Mouse (Mus musculus) lung, postnatal 25 days (tissue): Measurements from ENCODE around the gene Opn4.

ENCODE experiments used
- DNase-seq: peaks from one replicate; pipeline ENCODE4 v3.0.0; 2022; ENCODE audit warnings: low spot score

Opn4 gene

DNA sequence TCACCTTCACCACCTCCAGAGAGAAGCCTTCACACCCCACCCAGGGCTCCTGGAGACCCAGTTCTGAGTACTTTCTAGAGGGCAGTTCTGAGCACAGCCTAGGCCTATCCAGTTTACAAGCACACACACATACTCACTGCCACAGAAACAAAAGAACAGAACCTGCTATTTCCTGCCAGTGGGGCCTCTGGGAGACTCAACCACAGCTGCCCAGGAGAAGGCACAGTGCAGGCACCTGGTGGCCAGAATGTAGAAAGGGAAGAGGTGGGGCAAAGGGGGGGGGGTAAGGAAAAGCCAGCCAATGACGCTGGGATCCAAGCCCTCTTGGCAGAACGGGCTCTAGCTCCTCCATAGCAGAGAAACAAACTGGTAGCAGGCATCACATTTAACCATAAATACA, 37.5 kb downstream of the Opn4 start:
- no peak for DNase-seq

DNA sequence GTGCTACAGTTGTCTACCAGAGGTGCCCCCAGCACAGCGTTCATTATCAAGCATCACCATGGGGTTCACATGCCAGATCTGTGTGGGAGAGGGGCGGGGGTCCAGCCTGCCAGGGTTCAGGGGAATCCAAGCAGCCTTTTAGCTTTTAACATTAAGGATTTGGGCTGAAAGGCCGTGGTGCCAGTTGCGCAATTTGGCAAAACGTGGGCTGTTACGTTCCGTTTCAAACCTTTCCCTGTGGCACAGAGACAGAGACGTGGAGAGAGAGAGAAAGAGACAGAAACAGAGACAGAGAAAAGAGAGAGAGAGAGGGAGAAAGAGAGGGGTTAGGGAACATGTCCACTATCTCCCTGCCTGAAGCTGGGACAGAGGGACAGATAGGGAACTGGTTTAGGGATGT, 38.3 kb downstream of the Opn4 start:
- DNase-seq = no peak

DNA sequence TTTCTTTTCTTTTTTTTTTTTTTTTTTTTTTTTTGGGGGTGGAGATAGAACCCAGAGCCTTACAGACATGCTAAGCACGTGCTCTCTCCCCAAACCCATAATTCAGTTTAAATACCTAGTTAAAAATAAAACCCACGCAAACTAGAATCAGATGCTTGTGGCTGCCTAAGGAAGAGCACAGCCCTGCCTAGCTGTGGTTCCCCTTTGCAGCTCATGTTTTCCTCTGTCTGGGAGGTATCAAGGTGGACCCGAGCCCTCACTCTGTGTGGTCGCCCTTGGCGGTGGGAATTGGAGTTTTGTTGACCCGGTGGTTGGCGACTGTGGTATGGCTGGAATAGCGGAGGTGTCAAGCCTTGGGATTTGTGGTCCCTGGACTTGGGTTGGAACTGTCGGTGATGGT, 41.0 kb downstream of the Opn4 start:
- DNase-seq = no peak

DNA sequence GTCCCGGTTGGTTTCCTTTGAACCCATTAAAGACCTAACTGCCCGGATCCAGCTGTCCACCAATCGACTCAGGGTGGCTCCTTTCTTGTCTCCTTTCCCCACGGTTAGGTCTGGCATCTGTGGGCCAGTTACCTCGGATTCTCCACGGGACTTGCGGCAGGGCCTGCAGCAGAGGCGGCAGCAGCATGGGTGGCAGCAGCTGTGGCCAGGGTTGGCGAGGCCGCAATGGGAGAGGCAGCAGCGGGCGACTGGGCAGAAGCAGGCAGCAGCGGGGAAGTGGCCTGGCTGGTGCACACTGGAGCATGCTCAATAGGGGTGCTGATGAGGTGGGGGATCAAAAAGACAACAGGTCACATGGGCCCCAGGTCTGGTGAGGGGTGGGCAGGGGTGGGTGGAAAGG, 44.7 kb downstream of the Opn4 start:
- DNase-seq = no peak

DNA sequence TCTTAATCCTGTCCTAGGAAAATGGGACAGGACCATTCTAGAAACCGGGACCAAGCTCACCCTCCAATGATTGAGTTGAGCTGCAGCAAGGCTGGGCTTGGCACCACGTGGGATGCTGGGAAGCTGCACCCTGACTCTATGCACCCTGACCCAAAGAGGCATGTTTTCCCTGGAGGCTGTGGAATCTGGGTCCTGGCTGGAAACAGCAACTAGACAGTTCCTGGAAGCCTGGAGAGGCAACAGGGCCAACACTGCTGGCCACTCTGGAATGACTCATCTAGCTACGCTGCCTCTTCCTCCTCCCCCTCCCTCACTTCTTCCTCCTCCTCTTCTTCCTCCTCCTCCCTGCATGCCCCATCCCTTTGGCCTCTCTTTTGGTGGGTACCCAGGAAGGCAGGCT, 45.9 kb downstream of the Opn4 start:
- peak; percentile 37 for DNase-seq

DNA sequence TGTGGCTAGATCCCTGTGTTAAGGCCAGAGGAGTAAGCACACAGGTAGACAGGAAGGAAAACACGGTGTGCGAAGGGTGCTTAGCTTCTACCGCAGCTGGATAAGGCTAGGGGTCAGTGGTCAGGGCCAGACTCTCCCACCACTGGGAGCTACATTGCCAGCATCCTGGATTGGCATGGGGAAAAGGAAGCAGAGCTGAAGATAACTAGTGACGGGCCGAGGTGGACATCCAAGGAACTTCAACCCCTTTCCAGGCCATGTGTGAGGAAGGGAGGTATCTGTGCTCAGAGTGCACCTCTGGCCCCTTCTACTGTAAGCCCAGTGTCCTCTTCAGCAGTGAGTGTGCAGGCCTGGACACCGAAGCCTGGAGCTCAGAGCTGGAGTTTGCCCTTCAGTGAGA, 46.5 kb downstream of the Opn4 start:
- DNase-seq = no peak

DNA sequence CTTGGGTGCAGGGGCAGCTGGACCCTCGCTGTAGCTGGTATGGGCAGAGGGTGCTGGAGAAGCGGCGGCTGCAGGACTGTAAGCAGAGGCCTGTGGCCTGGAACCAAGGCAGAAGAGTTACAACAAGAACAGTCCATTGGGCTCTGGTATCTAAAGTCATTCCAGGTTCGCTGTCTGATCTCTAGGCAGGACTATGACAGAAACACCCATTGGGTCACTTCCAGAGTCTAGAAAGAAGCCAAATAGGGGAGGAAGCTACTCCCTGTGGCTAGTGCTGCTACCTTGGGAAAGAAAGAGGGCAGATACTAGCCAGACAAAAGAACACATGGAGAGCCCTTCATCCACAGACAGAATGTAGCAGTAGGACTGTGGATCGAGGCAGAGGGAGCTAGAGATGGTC, 47.7 kb downstream of the Opn4 start:
- DNase-seq = no peak

DNA sequence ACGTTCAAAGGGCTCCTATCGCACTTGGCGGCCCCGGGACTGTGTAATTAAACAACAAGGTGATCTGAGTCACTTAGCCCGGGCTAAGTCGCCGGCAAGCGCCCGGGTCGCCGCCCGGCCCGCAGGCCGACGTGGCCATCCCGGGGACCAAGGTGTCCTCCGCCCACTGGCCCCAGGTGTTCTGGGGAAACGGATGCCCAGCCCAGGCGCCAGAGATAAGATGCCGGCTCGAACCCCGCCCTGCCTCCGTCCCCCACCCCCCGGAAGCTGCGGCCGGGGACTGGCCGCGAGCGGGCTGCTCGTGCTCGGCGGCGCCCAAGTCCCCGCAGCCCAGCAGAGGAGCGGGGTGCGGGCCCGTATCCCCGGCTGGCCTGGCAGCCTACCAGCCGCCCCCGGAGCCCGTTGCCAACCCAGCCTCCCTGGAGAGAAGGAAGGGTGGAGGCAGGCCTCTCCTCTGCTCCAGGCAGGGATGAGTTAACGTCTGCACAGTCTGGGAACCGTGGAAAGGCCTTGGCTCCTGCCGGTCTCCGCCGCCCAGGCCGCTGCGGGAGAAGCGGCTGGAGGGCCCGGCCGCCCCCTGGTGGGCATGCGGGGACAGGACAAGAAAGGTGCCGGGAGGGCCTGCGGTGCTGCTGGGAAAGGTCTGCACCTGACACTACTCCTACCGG, 50.8 kb downstream of the Opn4 start:
- DNase-seq = peak; percentile 81

DNA sequence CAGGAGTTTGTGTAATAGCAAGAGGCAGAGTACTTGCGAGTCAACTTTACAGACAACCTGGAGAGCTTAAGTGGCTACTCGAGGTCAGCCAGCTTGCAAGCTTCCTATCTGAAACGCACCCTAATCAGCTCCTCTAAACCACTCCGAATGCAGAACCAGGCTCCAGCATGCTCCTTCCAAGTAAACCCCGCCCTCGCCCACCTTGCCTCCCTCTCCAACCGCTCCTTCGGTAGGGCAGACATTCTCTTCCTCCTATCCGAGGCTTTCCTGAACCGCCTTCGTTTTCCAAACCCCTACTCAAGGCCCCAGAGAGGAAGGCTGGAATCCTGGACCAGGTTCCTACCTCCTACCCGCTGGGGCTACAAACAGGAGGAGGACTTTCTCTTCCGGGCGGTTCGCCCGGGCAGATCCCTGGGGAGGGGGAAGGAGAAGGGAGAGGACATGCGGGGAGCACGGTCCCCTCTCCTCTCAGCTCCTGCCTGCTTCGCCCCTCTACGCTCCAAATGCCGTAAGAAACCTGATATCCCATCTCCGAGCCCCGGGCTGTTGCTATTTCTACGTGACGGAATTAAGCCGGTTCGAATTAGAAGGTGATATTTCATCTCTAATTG, 51.4 kb downstream of the Opn4 start:
- peak; percentile 74 for DNase-seq

DNA sequence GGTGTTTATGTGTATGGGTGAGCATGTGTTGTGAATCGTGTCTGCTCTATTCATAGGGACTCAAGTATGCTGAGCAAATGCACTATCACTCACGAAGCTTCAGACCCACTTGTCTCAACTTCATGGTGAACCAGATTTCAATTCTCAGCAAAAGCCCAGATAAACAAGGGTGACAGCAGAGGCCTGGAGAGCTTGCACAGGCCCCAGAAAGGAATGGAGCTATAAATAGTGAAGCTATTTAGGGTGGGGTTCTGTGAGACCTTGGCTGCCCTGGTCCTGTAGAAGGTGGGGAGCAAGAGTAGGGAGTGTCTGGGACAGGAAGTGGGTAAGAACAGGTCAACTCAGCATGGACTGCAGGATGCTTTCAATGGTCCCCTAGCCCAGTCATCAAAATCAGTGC, 55.4 kb downstream of the Opn4 start:
- DNase-seq = no peak

DNA sequence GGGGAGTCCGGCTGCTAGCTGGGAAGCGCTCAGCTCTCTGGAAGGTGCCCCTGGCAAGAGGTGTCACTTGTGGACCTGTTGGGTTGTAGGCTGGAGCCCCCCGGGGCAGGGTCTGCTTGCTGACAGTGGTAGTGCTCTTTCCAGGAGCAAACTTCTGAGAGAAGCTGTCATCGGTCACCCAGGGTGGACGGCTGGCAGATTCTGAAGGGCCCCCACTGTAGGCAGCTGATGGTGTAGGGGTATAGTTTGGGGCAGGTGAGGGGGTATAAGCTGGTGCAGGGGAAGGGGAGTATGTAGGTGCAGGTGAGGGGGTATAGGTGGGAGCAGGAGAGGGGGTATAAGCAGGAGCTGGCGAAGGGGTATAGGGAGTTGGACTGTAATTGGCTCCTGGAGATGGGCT, 55.9 kb downstream of the Opn4 start:
- DNase-seq = no peak

DNA sequence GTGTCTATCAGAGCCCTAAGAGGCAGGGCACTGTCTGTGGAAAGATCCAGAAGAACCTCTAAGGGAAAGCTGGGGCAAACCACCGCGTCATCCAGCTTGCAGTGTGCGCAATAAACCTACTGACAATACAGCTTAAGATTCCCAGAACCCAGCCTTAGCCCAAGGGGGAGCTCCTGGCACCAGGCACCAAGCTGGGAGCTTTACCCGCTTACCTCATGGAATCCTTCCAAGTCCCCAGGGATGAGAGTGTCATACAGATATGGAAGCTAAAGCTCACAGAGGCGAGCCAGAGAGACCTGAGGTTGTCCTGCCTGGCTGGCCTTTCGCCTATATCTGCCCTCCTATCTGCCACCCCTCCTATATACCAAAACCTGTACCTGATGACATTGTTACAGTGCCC, 56.3 kb downstream of the Opn4 start:
- DNase-seq = no peak

DNA sequence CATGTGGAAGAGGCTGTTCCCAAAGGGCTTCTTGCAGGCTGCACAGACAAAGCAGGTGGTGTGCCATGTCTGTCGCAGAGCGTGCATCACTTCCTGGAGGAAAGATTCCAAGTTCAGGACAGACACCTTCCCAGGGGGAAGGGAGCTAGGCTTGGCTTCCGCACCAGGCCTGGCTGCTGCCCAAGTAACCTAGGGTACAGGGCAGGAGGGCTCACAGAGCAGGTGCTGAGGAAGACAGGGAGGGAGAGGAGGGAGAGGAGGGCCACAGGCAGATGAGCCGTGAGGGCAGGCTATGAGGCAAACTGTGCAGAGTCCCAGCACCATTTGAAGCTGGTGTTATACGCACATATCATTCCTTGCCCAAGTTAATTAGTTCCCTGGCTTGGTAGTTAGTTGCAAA, 58.0 kb downstream of the Opn4 start:
- no peak for DNase-seq

DNA sequence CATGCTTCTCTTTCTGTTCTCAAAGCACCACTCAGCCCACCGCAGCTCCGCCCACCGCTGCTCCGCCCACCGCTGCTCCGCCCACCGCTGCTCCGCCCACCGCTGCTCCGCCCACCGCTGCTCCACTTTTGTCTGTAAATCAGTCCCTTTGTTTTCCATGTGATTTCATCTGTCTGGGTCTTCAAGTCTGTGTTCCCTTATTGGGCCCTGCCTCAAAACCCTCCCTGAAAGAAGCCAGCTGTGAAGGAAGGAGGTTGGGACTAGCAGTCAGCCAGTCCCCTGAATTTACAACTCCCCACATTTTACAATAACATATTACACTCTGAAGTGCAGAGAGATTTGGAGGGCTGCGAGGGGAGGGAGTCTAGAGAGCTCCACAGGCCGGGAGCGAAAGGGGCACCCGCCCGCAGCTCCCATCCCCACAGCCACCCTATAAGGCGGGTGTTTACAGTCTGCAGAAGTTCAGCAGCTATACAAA, 59.2 kb downstream of the Opn4 start:
- DNase-seq = peak; percentile 43
